Mouse (Mus musculus) CD4-positive helper T cell, adult 2 months (primary cell): ENCODE results near the gene Ccdc106.

Source experiments
- DNase-seq: peaks from one replicate; pipeline ENCODE4 v3.0.0-alpha.2; 2012; ENCODE audit warnings: low read depth, missing footprints, low spot score

The Ccdc106 gene

GRCm38 (mm10) chr7:5080010-5080751 is 59.8 kb downstream of the Ccdc106 start, which contains the start of gene Epn1:
Epn1 (plus strand) TSS chr7:5080235.
- DNase-seq = peak; percentile 98

- DNase-seq = no peak
These were observed 60.5 kb downstream of the Ccdc106 start for GRCm38 (mm10) chr7:5080815-5081214.

DNA sequence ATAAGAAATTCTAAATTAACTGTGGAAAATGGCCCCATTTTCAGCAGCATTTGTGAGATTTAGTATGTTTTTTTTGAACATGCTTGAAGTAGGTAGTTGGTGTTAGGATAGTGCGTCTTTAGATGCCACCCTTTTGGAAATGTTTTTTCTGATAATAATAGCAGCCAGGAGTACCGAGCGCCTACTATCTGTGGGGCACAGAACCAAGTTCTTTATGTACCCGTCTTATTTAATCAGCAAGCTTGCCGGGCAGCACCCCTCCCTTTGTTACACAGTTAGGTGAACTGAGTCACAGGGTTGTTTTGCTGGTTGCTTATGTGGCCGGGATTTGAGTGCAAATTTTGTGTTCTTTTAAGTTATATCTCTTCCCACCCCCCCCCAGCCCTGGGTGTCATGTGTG is 60.9 kb downstream of the Ccdc106 start:
- no peak for DNase-seq

- DNase-seq = no peak
These were observed 61.6 kb downstream of the Ccdc106 start for GRCm38 (mm10) chr7:5081939-5082338.

- no peak for DNase-seq
These were observed 63.2 kb downstream of the Ccdc106 start for GRCm38 (mm10) chr7:5083325-5084105.

GRCm38 (mm10) chr7:5085512-5085911 is 65.2 kb downstream of the Ccdc106 start:
- DNase-seq = no peak

GRCm38 (mm10) chr7:5086921-5087440 is 66.6 kb downstream of the Ccdc106 start:
- no peak for DNase-seq

- no peak for DNase-seq
These were observed 67.5 kb downstream of the Ccdc106 start for GRCm38 (mm10) chr7:5087886-5088285.

GRCm38 (mm10) chr7:5089853-5090252 is 69.5 kb downstream of the Ccdc106 start:
- DNase-seq = no peak

DNA sequence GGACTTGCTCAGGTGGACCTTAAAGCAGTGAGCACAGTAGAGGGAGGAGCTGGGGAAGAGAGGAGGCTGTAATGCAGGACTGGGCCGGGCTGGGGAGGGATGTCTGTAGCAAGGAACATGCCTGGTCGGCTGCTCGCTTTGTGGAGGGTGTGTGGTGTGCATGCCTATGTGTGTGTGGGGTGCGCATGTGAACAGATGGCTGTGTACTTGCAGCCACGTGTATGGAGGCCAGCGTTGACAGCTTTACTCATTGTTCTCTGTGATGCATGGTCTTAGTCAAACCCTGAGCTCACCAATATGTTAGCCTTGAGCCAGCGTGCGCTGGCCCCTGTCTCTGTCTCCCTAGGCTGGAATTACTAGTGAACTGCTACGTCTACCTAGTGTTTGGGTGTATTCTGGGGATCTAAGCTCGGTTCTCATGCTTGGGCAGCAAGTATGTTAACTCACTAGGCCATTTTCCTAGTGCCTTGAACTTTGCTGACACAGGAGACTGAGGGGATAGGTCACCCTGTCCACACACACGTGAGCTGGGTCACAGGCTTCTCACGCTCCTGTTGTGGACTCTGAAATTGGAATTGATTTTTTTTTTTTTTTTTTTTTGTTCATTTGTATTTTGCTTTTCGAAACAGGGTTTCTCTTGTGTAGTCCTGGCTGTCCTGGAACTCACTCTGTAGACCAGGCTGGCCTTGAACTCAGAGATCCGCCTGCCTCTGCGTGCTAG is 70.8 kb downstream of the Ccdc106 start:
- DNase-seq = no peak

- no peak for DNase-seq
These were observed 72.0 kb downstream of the Ccdc106 start for GRCm38 (mm10) chr7:5092381-5092780.

GRCm38 (mm10) chr7:5092831-5093510 is 72.6 kb downstream of the Ccdc106 start:
- DNase-seq = no peak

DNA sequence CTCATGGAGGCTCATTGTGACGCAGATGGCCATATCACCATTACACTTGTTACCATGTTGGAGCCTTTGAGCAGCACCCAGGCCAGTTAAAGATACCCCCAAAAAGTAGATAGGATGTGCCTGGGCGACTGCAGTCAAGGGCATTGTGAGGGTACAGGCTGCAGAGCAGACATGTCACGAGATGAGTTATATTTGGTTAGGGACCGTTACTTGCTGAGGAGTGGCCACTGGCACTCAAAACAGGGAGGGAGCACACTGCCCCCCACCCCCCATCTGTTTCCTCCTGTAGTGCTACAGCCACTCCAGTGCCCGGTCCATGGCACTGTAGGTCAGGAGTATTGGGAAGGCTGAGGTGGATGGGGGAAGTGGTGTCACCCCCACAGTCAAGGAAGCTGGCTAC is 78.4 kb downstream of the Ccdc106 start:
- no peak for DNase-seq

- no peak for DNase-seq
These were observed 79.4 kb downstream of the Ccdc106 start for GRCm38 (mm10) chr7:5099796-5100195.

DNA sequence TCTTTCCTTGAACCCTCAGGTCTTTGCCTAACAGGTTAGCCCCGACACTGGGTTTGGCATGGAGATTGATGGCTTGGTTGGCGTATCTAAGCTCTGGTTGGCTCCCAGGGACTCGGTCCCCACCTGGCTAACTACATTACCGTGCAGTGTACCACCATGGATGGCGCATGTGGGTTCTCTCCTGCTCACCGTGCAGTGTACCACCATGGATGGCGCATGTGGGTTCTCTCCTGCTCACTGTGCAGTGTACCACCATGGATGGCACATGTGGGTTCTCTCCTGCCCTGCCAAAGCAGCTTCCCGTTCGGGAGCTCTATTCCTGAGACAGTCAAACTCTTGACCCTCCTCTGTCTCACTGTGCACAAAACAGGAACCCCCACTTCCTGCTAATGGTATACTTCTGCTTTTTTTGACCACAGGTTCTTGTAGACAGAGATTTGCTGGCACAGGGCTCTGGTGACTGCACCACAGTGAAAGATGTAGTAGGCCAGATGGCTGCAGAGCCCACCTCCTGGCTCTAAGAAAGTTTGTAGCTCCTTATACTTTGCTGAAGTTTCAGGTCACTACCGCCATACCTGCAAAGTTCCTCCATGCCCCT is 80.8 kb downstream of the Ccdc106 start:
- no peak for DNase-seq

DNA sequence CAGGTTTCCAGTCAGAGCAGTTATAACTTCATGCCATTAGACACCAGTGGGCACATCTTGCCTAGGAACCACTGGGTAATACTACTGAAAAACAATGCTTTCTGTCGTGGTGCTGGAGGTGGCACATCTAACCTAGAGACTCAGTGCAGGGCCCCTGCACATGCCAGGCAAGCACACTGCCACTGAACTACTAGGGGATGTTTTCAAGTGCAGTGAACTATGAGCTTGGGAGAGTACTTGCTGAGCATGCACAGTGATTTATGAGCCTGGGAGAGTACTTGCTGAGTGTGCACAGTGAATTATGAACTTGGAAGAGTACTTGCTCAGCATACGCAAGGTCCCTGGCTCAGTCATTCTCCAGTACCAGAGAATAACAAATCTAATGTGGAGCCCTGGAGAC is 82.2 kb downstream of the Ccdc106 start:
- DNase-seq = no peak

- DNase-seq = no peak
These were observed 87.9 kb downstream of the Ccdc106 start for GRCm38 (mm10) chr7:5108272-5108671.

- no peak for DNase-seq
These were observed 88.9 kb downstream of the Ccdc106 start for GRCm38 (mm10) chr7:5109301-5109700.
